ENCODE assay signal across 17 mouse cellular contexts in the genomic region with DNA sequence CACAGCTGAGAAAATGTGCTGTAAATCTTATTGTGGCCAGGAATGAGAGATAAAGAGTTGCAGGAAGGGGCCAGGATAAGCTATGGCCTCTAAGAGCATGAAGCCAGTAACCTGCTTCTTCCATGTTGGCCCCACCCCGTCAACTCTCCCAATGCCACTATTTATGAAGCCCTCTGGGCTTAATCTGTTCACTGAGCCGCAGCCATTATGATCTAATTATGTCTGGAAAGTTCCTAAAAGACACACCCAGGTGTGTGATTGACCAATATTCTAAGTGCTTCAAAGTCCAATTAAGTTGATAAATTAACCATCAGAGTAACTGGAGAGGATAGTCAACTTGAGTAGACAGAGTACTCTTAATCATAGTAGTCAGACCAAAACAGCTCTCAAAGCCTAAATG. TPM values are rescaled to one million over a fixed set of nuclear protein-coding genes. Genes with fewer than 3 reads are reported as not detected.
"Had no signal": no experiment of that assay in that cellular context is flagged by ENCODE, and none has a peak within 500 bp of the region (broad histone marks: within the 10 kb centered on the region; RNA-seq: fewer than 3 reads in every experiment).

No protein-coding gene starts in this region.

- H3K27ac ChIP-seq: lung, embryonic 15.5 days; macrophage; midbrain, embryonic 13.5 days; midbrain, embryonic 15.5 days; neural tube, embryonic 12.5 days; stomach, embryonic 15.5 days; stomach, postnatal 0 days had no signal

- ATAC-seq: lung, postnatal 0 days; midbrain, embryonic 13.5 days; midbrain, embryonic 15.5 days had no signal

- H3K36me3 ChIP-seq: lung, embryonic 15.5 days; midbrain, embryonic 13.5 days; midbrain, embryonic 15.5 days; neural tube, embryonic 12.5 days; stomach, embryonic 15.5 days had no signal

- H3K4me3 ChIP-seq: lung, embryonic 15.5 days; megakaryocyte, embryonic 14.5 days; midbrain, embryonic 13.5 days; midbrain, embryonic 15.5 days; neural tube, embryonic 12.5 days; stomach, embryonic 15.5 days had no signal

- H3K9me3 ChIP-seq: lung, embryonic 15.5 days; megakaryocyte, embryonic 14.5 days; midbrain, embryonic 13.5 days; midbrain, embryonic 15.5 days; neural tube, embryonic 12.5 days; stomach, embryonic 15.5 days had no signal

- H3K4me2 ChIP-seq: lung, embryonic 15.5 days; midbrain, embryonic 11.5 days; midbrain, embryonic 13.5 days; midbrain, embryonic 15.5 days; neural tube, embryonic 12.5 days; stomach, embryonic 15.5 days had no signal

- DNase-seq: lung, adult 2 months; lung, postnatal 14 days; lung, postnatal 36 days; right cerebral cortex, postnatal 14 days; thymus, adult 2 months; thymus, postnatal 25 days; thymus, postnatal 4 days had no signal

- H3K27me3 ChIP-seq: lung, embryonic 15.5 days; megakaryocyte, embryonic 14.5 days; midbrain, embryonic 13.5 days; midbrain, embryonic 15.5 days; neural tube, embryonic 12.5 days; stomach, embryonic 15.5 days had no signal

- H3K9ac ChIP-seq: lung, embryonic 15.5 days; midbrain, embryonic 13.5 days; midbrain, embryonic 15.5 days; neural tube, embryonic 12.5 days; stomach, embryonic 15.5 days had no signal

- H3K4me1 ChIP-seq: lung, embryonic 15.5 days; megakaryocyte, embryonic 14.5 days; midbrain, embryonic 15.5 days; neural tube, embryonic 12.5 days; stomach, embryonic 15.5 days had no signal

RNA-seq across cellular contexts. Expression of a gene that starts 37.9 kb away (rescaled TPM):
- polyA plus RNA-seq: macrophage had no signal
